Mouse (Mus musculus) testis, adult 2 months (tissue): ENCODE results near the gene Mypn.

ENCODE experiments used
- CTCF ChIP-seq: fragments of 200-500 bp; IDR thresholded peaks from 2 replicates; pipeline ENCODE4 v1.5.1; 2012; ENCODE audit warnings: low read depth, mild to moderate bottlenecking, inconsistent platforms, low read length, moderate library complexity; ENCODE audit not compliant: control insufficient read depth, insufficient read depth, insufficient replicate concordance
- POLR2A ChIP-seq: fragments of 200-500 bp; IDR thresholded peaks from 2 replicates; pipeline ENCODE4 v1.6.1; 2012; ENCODE audit warnings: low read depth, mild to moderate bottlenecking, inconsistent platforms, low read length, moderate library complexity; ENCODE audit not compliant: control insufficient read depth

- TF ChIP-seq CTCF, result no peak
- no peak for TF ChIP-seq POLR2A
Observed at GRCm38 (mm10) chr10:63089103-63089757, 114.5 kb downstream of the Mypn start.
